Mouse (Mus musculus) right cerebral cortex, postnatal 14 days (tissue): ENCODE measurements at regions not wholly inside any gene's neighbourhood (a gene's known extent, or its start where the extent isn't known, plus 50 kb on each side); places are given as distances from the start of the nearest gene placed in this dataset.

Experiments used
- DNase-seq: peaks from one replicate; pipeline ENCODE4 v3.0.0; 2022

DNA sequence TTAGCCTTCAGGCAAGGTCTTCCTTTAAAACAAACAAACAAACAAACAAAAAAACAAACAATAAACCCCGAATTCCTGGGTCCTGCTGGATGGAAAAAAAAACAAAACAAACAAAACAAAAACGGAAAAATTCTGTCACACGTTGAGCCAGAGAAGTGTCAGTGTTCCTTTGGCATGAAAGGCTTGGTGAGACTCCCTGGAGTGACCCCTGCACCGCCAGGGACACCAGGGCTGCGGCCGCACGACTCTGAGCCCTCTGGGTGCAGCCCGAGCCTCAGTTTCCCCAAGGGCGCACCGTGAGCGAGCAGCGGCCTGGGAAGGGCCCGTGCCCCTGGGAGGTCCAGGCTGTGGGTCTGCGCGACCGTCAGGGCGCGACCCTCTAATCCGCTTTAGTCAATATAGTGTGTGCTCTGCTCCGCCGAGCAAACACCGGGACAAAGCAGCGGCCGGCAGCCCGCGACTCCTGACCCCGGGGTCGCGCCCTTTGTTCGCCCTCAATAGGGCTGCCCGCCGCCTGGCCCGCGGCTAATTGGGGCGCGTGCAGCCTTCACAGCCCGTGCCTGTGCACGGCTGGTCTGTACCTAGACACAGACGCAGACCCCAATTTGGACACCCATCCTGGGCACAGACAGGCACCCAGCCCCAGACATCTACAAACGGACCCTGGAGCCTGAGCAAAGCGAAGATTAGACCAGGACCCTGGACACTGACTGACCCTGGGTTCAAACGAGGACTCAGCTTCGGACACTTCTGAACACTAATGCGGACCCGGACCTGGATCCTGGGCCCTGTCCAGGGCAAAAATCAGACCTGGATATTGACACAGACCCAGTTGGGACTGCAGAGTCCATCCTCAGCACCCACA lies 74.0 kb upstream of the Ppara start:
- DNase-seq = no peak

DNA sequence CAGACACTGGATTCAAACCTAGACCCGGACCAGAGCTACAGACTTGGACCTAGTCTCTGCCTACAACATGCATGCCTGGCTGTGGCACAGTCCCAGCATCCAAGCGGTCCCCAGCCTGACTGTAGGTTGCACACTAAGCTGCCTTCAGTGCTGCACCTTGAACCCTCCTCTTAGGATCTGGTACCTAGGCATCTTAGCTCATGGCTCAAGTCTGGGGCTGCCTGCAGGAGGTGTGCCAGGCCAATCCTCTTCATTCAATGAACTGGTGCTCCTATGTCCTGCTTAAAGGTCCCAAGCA lies 73.4 kb upstream of the Ppara start:
- no peak for DNase-seq

DNA sequence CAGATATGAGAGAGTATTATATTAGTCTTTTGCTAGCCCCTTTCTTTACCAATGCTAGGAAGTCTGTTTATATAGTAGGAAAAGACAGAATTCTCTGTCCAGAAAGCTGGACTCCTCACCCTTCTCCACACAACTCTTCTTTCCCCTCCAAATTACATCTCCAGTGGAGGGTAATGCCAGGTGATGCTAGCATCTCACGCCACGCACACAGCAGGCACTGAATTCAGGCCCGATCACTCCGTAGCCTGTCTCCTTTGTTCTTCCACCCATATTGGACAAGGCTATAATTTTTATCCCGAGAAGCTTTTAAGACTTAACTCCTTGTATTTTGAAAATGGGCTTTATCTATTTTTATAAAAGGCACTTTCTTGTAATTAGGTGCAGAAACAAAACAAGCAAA lies 73.0 kb upstream of the Ppara start:
- DNase-seq = no peak

DNA sequence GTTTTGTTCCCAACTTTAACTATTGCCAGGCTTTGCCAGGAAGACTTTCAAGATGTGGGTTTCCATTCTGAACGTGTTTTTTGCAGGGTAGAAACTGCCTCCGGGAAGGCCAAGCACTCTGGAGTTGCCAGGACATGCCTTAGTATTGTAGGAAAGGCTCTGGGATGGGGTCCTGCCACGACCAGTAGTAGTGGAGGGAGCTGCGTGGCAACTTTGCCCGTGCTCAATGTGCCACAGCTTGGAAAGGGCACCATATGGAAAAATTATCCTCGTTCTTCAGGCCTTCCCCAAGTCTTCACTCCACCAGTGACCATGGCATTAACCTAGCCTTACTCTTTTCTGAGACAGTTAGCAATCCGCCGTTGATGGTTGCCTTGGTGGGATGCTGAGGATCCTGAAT lies 72.5 kb upstream of the Ppara start:
- DNase-seq = no peak

DNA sequence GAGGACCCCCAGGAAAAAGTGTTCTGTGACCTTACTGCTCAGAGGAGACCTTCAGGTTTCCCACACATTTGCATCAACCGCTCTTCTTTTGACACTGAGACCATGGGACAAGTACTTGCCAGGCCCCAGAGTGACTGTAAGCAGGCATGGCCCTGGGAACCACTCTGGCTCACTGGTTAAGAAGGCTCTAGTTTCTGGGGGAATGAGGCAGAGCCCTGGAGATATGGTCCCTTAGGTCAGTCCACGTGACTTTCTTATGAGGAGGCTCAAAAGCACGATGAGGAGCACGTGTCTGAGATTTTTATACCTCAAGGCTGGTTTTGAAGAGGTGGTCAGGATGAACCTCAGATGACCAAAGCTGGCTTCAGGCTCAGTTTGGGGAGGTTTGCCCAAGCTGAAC lies 72.1 kb upstream of the Ppara start:
- no peak for DNase-seq

DNA sequence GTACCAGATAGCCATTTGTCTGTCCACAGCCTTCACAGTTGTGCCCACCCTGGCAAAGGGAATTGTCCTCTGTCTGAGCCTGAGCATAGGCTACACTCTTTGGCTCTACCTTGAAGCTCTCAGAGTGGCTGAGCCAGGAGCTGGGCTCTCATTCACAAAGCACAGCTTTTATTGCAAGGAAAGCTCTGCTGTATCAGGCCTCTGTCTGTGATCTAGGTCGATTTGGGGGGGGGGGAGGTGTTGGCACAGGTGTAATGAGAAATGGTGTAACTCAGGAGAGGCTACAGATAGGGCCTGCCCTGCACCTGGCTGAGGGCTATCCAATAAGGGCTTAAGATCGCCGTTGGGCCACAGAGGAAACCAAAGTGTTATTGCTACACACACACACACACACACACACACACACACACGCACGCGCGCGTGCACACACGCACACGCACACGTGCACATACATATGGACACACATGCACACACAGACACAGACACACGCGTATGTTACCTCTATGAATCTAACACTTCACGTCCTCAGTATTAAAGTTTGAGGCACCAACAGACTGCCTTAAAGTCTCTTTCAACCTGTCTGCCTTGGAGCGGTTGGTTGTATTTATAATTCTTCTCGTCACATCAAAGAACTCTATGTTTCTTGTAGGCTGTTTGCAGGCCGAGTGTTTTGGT lies 70.9 kb upstream of the Ppara start:
- no peak for DNase-seq

DNA sequence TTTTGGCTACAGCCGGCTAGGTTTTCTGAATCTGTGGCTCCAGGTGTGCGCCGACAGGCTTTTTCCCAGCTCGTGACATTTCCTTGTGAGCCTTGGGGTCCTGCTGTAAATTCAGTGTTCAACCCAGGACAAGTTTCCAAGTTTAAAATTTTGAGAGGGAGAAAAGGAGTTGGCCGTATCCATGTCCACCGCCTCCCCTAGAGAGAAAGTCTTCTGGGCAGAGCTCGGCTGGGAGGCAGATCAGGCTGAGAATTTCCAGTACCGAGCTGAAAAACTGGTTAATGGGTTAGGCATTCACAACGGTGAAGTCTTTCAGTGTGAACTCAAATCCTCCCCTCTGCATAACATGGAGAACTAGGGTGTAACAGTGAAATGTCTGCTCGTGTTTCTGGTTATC lies 70.4 kb upstream of the Ppara start:
- DNase-seq = no peak

DNA sequence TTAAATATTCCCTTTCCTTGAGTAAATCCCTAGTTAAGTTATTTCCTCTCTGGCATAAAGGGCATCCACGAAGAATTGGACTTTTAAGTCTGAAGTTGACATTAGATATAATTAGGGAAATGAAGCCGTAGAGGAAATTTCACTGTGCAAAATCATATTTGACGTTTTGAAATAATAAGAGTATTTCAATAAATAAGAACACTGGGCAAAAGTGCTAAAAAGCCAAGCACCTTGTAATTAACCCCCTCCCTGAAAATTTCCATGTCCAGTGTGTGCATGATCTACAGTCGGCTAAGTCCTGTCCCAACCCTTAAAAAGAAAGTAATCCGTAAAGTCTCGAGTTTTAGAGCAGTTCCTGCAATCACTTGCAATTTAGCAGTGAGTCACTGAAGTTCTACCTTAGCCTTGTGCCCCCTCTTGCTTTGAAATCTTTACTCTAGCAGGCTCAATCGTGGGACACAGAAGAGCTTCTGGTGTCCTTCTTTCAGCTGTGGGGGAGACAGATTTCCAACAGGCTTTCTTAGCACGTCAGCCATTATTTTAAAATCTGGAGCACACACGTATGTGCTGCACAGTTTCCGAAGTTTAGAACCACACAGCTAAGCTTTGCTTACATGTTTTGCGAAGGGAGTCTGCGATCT lies 69.5 kb upstream of the Ppara start:
- no peak for DNase-seq

DNA sequence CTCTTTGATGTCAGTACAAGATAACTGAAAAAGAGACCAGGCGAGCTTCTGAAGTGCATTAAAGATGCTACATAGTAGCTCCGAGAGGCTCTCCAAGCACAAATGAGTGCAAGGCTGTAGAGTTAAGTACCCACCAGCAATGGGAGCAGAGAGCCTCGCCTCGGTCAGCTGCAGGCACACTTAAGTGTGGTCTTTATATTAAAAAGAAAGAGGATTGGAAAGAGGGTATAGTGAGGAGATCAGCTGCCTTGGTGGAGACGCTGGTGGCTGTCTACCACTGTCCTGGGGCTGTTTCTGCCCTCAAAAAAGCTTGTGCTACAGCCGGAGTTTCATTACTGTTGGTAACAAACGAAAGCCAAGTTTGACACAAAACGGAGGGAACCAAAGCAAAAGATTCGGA lies 68.3 kb upstream of the Ppara start:
- no peak for DNase-seq

DNA sequence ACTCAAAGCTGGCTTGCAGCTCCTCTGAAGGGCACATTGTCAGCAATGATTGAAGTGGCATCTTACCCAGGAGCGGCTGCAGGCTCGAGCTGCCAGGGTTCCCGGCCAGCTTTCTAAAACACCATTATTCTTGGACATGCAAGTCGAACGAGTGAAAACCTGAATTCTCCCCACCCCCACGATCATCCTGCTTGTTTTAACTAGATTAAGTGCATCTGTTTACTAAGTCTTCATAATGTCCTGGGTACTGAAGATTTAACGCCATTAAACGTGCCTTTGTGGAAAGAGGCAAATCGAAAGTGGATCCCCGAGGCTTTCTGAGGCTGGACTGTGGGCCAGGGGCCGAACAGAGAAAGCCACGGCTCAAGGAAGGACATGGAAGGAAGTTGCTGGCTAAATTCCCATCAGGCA lies 67.4 kb upstream of the Ppara start:
- no peak for DNase-seq

DNA sequence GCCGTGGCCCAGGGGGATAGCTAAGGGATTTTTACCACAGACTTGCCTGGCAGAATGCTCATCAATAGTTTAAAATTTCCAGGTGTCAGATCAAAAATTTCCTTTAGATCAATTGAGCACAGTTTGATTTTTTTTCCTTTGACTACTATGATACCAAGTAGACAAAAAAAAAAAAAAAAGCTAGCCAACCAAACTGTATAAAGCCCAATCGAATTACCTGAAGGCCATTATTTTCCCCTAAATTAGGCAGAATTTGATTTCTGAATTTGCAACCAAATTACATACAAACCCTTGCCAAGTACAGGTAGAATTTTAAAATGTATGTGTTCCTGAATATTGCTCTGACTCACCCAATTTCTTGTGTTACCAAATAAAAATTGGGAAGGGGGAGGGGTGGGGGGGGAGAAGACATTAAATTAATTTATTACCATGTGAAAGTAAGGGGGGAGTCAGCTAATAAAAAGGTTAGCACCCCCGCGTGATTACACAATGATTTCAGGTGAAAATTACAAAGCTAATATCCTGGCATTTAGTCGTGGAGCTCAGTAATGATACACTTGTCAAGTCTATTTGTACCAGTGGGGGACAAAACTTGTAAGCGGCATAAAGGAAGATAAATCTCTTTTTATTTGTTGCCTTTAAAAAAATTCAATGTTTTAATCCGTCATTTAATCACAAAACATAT lies 66.7 kb upstream of the Ppara start:
- no peak for DNase-seq

DNA sequence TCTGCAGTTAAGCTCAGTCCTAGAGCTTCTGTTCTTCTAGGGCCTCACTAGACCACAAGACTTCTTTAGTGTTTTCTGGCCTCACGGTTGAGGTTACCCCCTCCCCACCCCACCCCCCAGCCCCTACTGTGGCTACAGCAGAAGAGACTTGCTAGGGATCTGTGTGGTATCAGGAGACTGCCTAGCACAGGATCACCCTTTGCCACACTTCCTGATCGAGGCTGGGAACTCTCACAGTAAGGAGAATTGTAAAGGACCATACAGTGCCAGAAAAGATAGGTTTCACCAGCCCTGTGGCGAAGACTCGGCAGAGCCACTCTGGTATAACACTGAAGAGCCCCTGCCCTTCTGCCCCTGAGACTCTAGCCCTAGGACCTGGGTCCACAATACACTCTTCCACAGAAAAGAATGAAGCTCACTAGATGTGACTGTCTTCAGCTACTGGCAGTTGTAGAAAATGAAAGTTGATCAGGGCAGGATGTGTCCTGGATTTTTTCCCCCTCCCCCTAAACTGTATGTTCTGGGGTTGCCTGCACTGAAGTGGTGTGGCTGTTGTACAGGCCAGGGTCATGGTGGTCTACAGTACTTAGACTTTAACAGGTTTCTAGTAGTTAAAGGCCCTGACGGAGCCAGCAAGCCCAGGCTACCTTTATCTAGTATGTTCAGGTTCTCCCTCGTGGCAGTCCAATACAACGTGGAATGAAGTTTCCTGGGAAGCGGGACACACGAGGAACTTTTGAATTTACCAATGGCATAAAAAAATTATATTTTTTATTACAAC lies 65.7 kb upstream of the Ppara start:
- DNase-seq = peak; percentile 3

DNA sequence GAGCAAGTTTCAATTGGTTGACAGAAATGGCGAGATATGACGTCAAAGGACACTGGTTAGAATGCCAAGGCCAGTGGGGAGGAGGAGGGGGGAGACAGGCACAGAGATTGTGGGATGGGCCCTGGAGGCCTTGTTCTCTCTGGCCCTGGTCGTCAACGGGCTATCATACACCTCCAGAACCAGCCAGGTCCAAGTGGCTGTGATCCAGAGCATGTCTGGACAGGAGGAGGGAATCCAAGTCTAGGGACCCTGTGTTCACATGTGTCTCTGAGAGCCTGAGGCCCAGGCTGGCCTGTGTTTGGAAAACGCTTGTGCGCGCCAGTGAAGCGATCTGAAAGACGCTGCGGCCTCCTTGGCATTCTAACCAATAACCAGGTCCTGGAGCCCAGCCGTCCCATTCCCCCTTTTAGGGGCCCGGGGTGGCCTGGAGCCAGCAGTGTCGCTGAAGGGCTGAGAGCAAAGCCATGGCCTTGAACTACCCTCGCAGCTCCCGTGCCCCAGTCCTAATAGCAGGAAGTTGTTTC lies 65.1 kb upstream of the Ppara start:
- DNase-seq = peak; percentile 73

DNA sequence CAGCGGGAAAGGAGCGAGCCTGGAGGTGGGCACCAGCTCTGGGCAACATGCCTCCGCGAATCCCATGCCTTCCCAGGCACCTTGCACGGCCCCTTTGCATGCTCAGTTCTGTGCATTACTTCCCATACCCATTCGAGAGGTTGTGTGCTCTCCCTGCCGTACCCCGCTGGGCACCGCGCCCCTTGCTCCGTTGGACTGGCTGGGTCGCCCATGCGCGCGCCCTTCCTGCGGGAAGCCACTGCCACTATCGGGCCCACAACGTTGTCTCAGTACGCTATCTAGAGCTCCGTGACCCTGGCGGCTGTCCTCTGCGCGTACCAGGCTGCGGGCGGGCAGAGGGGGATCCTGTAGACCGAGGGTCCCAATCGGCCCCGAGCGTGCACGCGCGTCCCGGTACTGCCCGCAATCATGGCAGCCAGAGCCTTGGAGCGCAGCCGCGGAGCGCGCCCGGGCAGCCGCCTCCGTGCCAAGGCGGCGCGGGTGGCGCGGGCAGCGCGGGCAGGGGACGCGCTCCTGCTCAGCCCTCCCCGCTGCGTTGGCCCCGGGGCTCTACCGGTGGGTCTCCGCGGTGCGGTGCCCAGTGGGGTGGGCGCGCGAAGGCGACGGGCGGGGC lies 64.5 kb upstream of the Ppara start:
- peak; percentile 73 for DNase-seq

DNA sequence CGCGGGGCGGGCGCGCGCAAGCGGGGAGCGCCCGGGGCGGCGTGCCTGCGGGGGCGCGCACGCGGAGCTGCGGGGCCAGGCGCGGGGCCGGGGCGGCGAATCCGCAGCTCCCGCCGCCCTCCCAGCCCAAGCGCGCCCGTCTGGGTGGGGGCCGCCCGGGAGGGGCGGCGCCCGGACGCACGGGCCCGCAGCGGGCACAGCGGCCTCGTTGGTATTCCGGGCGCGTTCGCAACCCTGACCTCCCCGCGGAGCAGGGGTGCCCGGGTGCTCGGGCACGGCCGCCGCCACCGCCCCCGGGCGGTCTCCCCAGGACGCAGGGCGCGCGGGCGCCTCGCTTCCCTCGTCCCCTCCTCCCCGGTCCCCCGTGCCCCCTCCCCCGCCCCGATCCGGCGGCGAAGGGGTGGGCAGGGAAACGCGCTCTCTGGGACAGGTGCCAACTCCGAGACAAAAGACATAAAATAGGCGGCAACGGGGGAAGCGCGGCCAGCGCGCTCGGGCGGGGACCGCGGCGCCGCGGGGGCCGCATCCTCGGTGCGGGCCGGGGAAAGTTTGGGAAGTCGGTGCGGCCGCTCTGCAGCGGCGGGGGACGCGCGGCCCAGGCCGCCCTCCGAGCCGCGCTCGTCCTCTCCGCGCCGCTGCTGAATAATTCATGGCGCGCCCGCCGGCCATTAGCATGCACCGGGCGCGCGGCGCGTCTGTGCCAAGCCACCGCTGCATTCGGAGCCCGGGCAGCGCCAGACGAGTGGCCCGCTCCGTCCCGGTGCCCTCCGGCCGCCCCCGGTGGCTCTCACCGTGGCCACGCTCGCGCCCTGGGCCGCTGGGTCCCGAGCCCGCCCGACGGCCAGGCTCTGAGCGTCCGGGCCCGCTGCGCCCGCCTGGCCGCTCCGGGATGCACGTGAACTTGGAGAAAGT lies 63.7 kb upstream of the Ppara start:
- peak; percentile 92 for DNase-seq

DNA sequence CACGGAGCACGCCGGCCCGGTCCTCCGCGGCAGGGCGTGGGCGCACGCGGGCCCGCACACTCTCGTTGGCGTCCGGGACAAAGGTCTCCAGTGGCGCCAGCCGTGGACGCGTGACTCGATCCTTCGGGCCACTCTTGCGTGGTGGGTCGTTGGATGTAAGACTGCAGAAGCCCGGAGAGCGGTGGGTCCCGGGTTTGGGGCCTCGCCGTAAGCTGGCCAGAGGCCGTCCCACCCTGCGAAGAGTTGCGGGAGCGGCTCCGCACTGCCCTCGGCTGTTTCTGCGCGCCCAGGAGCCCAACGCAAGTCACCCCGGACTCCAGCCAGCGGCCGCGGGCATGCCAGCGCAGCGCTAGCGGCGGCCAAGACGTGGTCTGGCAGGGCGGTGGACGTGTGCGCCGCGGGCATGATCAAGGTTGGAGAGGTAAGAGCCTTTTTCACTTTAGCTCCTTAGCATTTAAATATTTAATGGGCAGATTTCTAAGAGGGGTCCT lies 63.0 kb upstream of the Ppara start:
- no peak for DNase-seq

DNA sequence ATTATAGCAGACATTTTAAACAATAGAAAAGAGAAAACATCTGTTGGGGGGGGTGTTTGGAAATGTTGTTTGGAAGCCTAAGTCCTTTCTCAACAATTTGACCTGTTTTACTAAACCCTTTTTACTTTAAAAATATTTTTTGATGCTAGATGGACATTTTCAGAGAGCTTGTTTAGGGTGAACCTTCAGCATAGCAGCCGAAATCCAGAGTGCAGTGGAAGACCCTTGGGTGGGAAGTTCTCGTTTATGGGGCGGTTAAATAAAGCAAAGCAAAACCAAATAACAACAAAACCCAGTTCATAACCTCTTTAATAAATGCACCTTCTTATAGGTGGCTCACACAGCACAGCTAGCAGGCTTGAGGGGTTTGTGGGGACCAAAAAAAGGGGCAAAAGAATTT lies 62.4 kb upstream of the Ppara start:
- no peak for DNase-seq

DNA sequence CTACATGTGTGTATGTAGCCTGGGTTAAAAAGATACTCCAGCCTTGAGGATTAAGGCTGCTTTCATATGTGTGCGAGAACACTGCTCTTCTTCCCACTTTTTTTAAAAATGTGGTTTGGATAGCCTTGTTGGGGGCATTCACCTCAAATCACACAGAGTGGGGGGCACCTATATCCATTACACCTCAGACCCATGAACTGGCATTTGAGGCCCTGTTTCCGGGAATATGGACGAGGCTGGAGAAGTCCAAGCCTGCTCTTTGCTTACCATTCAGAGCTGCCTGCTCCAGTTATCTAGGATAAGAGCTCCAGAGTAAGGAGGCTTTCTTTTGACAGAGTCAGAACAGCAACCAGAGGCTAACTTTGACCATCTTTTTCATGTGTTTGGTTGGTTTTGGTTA lies 61.9 kb upstream of the Ppara start:
- no peak for DNase-seq

DNA sequence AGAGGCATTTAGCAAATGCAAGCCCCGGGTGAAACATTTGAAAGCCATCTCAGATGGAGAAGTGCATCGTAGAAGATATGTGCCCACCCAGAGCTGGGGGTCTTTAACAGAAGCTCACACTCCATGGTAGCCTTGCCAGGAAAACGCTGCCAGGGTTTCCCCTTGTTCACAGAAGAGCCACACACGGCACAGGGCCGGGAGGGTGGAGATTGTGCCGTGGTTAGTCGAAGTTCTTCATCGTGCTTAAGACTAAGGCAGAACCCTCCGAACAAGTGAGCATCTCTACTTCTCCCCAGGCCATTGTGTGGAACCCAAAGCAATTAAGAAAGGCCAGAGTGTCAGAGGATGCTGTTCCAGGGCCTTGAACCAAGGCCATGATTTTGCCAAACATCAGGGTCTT lies 61.3 kb upstream of the Ppara start:
- DNase-seq = peak; percentile 17

DNA sequence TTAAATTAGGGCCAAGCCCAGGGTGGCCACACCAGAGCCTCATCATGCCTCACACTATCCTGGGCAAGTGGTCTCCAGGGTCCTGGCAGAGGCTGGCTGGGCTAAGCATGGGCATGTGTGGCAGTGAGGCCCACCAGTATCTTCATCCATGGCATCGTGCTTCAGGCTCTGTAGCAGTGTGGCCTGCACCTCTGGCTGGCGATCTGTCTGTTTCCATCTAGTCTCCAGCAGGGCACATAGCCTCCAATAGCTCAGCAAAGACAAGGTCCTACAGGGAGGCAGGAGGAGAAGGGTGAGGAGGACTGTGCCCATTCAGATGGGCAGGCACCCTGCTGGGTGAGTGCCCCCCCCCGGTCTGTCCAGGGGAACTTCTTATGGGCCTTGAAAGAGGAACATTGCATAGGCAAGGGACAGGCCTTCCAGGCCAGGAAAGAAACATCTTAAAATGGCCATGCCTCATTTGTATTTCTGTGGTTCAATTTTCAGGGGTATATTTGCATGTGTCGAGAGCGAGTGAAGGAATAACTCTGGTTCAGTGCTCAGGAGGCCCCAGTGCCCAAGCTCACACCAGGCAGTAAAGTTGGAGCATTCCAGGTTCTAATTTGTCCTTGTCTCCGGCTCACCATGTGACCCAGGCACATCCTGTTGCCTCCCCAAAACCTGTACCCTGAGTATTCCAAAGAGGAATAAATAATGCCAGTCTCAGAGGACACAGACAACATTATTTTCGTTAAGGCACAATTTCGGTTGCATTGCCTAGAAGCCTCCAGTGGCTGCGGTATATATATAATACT lies 60.4 kb upstream of the Ppara start:
- peak; percentile 10 for DNase-seq
